Mouse (Mus musculus) spleen, adult 18-20 months (tissue): ENCODE data around the gene Blcap.

ENCODE experiments used
- DNase-seq, 2 experiments: peaks; one replicate each; pipeline ENCODE4 v3.0.0; 2022; ENCODE audit warnings: mixed read lengths in 2 of 2

Gene Blcap

DNA sequence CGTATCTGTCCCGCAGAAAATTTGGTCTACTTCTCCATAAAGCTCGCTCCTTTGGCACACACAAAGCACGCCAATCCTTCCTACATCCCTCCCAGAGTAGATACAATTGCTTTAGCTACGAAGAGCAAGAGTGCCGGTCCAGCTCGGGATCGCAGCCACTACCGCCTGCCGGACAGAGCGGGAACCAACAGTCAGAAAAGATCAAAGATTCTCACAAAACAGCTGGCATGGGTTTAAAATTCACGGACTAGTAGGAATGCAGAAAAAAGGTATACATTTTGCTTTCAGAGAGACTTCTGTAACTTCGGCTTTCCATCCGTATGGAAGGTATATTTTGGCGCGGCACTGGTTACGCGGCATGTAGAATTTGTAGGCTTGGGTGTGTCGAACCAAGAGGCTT lies 11.6 kb downstream of the Blcap start:
- DNase-seq: no peak

DNA sequence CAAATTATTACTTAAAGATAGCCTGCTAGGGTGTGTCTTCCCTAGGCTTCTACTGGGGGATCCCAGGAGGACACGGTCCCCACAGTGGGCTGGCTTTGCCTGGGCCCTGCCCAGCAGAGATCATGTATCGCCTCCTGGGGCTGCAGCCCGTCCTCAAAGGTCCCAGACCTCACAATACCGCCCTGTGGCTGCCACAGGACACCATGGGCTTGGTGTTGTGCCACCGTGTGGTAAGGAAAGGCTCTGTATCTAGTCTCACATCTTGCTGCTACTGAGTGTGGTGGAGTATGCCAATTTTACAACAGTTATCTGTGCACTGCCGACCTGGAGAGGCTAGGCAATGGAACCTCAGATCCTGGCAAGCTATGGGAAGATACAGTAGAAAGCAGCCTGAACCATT lies 12.6 kb downstream of the Blcap start:
- DNase-seq: no peak

DNA sequence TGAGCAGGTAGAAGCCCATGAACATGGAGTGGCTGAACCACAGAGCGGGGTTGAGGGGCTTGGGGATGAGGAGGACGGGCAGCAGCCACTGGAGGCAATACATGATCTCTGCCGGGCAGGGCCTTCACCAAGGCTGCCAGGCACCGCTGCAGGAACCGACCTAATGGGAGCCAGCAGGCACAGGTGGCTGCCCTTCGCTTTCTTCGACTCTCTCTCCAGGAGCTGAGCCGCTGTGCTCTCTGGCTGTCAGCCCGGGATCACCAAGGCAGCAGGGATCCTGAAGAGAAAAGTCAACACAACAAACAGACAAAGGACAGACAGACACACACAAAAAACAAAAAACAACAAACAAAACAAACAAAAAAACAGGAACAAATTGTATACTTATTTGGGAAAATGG lies 13.0 kb downstream of the Blcap start:
- DNase-seq: no peak

DNA sequence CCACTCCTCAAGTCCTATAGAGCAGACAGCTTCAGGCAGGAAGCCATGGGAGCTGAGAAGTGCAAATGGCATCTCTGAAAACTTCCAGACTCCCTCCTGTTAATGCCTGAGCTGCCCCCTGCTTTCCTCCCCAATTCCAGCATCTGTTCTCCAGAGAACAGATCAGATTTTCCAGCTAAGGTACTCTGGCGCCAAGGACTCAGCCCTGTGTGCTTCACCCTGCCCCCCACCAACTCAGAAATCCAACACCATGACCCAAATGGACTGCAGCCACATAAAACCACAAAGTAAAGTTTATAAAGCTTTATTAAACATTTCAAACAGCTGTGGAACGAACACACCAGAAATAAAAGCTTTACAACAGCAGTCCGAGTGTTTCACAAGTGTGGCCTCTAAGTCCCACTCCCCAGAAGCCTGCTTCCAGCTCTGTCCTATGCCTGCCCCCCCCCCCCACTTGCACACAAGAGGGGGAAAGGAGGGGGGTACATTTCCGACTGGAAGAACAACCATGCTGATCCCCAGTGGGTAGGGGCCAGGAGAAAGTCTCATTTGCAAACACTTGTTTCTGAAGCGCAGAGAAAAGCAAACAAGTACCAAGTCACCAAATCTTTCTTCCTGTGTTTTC lies 14.9 kb downstream of the Blcap start:
- DNase-seq: no peak

DNA sequence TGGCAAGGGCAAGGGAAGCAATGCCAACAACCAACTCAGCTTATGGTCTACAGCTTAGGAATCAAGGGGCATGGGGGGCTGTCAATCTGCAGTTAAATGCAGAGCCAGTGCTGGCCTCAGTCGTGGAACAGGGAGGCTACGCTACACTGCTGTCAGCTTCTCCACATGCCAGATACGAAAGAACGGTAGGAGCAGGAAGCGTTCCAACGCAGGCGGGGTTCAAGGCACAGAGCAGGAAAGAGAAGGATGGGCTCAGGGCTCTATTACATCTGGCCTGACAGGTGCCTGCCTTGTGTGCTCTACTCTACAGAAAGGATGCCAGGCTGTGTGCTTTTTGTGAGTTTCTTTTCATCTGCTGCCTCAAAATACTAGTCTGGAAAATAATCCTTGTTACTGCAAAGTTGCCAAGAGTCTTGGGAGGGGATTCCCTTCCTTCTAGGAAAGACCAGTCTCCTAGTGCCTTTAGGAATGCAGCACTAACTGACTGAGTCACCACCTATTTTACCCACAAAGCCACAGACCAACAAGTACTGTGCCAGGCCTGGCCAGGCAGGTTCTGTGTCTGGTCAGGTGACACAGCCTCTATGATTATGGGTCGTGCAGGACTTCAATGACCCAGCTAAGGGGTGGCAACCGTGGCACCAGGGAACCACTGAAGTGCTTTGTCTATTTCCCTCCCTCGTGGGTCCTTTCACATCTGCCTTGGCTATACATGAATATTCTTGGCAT lies 18.8 kb downstream of the Blcap start:
- DNase-seq: no peak

DNA sequence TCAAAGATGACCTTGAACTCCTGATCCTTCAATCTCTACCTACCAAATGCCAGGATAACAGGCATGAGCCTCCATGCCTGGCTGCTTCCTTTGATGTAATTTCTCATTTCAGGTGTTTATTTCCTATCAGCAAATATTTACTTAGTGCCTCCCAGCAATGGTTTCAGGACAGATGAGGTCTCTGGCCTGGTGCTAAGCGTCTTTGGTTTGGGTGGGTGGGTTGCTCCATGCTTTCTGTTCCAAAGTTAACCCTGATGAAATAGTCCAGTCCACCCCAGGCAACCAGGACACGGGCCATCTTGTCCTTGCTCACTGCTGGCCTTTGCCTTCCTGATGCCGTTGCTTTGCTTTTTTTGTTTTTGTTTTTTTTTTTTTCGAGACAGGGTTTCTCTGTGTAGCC lies 20.8 kb downstream of the Blcap start:
- no peak for DNase-seq

DNA sequence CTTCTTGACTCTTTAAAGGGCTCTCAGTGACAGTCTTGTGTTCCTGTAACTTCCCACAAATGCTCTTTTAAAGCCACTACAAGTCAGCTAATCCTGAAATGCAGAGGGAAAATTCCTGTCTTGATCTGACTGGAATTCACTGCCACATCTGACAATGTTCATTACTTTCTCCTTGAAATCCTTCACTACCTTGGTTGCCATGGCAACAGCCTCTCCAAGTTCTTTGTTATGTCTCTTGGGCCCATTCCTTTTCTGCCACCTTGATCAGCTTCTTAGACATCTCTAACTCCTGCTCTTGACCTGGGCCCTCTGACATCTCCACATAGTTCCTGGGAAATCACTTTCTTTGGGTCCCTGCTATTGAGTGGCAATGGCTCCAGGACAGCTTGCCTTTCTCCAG lies 24.4 kb downstream of the Blcap start:
- no peak for DNase-seq

DNA sequence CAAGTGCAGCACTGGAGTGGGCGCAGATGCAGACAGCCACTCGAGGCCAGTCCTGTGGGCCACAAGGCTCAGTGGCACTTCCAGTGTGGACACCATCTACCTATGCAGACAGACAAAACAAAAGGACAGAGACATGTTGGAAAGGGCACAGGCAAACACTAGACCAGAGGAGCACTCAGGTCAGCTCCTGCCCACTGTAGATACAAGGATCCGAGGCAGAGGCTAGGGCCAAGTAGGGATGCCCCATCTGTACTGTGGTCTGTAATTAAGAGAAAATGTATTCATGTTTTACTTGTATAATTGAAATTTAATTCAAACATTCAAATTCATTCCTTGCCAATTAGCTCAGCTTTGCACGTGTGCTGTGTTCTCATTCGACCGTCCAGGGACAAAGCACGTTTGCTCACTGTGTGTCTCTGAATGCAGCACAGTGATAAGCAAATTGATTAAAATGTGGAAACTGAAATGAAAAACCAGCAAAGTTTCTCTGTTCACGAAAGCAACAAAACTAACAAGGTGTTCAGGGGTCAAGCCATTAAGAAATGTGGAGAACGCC lies 26.7 kb downstream of the Blcap start:
- no peak for DNase-seq

DNA sequence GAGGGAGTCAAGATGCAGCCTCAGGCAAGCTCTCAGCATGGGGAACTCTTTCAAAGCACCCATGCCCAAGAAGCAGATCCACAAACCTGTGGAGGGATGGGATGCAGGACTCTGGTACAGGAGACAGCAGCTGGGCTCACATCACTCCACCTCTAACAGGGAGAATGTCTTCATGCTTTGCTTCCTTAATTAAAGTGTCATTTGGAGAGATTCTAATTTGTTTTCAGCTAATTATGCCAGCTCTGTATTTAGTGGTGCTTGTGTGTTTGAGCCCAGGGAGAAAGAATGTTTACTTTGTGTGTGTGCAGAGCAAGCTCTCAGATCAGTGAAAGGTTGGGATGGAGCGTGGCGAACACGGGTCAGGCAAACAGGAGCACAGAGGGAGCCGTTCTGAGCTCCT lies 28.7 kb downstream of the Blcap start:
- no peak for DNase-seq

DNA sequence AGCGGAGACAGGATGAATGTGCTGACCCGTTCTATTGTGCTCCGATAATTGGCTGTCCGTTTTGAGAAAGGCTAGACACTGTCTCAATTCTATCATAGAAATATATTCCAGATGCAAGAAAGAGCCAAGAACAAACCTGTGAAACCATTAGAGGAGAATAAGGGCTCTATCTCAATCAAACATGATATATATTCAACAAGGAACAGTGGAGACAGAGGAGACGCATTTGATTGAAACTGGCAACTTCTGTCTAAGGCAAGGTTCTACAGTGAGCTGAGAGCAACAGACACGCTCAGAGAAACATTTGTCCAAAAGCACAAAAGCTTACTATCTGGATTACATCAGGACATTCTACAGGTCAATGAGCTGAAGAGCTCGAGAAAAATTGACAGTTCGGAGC lies 29.4 kb downstream of the Blcap start:
- no peak for DNase-seq

DNA sequence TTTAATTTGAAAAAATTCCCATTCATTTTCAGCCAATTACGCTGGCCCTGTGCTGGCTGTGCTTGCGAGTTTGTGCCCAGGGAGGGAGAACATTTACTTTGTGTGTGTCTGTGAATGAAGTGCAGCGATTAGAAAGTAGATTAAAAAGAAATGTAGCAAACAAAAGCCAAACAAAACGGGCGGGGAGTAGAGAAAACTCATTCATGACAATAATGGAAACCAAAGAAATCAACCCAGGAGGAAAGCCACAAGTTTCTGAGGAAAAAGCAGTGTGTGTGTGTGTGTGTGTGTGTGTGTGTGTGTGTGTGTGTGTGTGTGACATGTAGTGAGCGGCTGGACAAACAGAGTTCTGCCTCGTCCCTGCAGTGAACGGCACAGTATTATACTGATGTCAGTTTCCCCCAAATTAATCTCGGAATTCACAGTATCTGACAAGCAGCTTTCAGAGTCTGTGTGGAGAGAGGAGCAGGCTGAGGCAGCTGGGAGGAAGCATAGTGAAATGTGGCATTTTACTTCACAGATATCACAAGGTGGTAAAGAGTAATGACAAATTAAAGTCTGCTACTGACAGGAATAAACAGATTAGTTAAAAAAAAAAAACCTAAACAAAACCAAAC lies 30.0 kb downstream of the Blcap start:
- DNase-seq: no peak

DNA sequence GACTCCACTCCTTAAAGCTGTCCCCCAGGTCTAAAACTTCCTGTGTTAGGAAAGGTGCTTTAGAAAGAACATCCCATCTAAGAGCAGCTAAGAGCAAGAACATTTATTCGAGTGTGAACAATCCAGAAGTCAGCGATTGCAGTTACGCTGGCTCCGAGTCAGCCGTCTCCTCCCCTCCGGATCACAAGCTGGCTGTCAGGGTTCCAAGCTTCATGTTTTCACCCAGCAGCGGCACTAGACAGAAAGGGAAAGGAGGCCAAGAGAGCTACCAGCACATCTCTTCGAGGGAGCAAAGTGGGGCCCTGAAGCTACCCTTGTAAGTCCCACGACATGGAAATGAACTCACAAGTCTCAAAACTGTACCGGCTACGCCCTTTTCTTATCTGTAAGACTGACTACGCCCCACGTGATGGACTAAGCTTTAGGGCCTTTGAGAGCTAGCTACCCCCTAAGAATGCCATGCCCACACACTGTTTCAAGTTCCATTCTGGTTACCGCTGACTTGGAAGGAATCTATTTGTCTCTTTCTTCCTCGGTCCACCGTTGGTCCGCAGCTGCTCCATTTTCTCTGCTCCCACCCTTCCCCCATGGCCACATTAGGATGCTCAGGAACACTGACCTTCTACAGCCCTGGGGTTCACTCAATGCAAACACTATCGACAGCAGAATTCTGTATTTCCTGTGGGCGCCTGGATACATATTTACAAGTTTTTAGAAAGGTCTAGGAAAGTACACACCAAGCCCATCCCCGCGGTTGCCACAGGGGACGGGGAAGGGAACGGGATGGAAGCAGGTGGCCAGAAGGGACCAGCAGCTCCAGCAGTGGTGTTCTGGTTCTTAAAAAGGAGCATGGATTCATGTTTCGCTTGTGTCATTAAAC lies 30.8 kb downstream of the Blcap start:
- no peak for DNase-seq

DNA sequence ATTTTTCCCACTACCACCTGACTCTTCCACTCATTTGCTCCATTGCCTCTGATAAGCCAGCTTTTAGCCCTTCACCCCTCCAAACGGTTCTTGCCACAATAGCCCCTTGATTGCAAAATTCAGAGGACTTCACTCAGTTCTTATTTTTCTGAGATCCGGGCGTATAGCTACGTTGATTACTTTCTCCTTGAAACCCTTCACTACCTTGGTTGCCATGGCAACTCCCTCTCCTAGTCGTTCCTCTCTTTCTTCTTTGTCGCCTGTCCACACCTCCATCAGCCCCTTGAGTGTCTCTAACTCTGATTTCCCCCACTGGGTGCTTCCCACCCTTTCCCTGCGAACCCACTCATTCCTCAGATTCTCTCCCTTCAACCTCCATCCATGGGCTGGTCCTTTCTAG lies 34.0 kb downstream of the Blcap start:
- no peak for DNase-seq

DNA sequence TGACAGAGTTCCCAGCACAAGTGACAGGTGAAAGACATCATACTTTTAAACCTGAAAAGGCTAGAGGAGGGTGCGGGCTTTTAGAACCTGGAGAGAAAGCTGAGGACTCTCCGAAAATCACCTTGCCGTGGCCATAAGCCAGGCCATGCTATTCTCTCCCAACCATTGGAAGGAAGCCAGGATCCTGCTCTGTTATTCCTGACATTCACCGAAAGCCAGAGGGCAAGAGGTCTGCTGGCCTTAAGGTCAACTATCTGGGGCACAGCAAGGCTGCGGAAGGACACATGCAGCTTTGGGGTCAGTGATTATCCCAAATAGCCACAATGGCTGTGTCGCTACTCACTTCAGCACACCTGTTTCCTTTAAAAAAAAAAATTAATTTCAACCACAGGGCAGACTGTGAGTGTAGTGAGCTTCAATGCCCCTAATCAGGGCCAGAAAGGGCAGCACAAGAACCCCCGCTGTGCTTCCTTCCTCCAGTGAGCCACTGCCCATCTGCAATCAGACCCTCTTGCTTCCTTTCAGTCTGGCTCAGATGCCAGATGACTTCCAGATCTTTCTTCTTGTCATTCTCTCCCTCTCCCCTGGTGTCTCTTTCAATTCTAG lies 34.5 kb downstream of the Blcap start:
- no peak for DNase-seq

DNA sequence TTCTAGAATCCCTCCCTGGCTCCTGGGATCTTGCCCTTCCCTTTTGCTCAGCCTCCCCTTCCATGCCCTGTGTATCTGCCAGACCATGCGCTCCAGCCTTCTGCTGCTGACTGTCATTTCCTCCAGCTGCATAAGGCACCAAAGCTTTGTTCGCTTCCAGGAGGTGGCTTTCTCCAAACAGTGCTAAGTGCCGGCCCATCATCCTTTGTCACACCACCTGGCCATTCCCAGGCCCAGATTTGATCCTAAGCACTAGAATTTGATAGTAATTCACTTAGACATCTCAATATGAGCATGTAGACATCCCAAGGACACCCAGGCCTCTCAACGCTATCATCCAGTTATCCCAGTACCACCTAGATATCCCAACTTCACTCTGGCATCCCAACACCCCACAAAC lies 36.9 kb downstream of the Blcap start:
- DNase-seq: no peak

DNA sequence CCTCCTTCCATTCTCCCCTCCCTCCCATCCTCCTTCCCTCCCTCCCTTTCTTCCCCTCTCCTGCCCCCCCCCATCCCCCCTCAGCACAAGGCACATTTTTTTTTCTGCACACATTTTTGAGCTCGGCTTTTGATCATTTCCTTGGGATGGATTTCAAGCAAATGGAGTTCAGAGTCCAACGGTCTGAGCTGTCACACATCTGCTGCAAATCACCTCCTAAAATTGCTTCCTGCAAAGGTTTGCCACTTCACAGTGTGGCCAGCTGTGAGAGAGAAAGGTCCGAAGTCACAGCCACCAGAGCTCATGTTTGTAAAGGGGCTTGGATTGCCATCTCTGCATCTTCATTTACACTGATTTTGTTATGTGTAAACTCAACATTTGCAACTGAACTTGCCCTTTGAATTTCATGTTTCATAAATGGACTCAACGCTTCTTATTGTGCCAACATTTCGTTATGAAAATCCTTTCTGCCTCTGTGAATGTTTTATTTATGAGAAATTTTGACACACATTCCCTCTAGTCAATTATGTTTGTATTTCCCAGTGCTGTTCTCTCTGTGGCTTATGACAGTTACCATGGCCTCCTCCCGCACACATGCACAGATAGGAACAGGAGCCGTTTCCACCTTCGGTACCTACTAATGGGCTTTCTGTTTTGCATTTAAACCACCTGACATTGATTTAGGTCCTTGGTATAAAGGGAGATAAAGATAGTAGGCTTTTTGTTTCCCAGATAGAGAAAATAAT lies 39.2 kb downstream of the Blcap start:
- no peak for DNase-seq

DNA sequence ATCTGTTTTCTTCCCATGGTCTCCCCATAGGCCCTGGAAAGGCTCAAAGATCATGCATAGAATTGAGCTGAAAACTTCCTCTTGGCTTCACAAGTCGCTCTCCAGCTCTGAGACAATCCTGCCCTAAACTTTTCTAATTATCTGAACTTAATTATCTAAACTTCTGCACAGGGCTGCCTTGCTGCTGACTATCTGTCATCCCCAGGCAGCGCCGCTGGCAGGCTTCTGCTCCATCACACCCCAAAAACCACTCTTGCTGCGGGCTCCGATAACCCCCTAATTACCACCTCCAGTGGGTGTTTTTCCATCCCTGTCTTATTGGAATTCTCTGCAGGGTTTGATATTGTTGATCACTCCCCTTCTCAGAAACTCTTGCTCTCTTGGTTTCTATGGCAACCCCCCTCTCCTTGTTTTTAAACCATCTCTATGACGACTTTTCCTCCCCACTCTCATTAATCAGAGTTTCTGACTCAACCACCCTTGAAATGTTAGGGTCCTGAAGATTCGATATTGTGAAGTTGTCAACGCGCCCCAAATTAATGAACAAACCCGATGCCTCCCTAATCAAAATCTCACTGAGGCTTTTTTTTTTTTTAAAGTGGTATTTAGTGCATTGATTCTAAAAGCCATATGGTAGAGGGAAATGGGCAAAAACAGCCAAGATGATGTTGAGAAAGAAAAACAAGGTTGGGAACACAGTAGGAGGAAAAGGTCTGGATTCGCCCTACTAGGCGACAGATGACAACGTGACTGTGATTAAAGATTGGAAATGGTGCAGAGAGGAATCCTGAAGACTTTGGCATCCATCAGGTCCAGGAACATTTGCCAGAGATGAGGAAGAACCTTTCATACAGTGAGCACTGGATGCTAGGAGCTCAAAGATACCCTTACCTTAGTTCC lies 40.8 kb downstream of the Blcap start:
- DNase-seq: no peak

DNA sequence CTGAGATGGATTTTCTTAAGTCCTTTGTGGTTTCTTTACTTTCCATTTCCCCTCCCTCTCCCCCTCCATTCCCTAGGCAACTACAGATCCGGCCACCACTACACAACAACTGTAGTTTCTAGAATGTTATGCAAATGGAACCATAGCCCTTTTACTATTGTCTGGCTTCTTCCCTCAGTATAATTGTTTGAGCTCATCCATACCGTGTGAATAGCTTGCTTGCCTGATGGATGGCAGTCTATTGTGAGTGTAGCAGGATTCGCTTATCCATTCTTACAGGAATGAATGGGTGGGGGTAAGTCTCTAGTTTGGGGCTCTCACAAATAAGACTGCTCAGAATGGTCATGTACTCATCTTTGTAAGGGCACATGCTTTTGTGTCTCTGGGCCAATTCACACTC lies 48.5 kb downstream of the Blcap start:
- no peak for DNase-seq

DNA sequence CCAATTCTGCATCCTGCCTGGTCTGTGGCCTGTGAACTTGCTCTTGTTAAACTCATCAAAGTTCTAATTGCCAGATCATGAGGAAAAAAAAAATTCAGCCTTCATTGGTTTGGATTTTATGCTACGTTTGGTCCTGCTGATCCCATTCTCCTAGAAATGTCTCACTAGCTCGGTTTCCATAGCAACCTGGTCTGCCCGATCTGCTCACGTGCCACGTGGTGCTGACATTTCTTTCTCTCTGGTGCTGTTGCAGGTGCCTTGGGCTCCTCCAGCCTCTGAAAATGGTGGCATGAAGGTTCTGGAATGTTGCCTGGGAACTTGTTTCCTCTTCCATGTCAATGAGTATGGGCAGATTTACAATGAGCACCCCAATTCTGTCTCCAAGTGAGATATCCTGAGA lies 50.6 kb downstream of the Blcap start:
- no peak for DNase-seq

DNA sequence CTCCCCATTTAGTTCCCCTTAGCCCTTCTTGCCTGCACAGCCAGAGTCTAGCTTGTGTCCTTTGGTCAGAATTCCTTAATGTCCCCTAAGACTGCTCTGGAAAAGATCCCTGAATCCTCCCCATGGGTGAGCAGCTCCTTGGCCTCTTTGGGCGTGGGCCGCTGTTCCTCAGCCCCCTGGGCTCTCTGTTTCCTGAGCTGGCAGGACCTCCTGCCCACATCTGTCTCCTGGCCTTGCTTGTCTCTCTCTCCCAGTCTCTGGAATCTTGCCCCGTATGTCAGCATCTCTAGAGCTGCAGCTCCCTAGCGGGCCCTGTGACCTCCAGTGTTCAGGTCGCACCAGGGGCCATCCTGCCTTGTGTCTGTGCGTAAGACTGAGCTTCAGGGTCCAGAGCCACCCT lies 51.6 kb downstream of the Blcap start:
- no peak for DNase-seq

DNA sequence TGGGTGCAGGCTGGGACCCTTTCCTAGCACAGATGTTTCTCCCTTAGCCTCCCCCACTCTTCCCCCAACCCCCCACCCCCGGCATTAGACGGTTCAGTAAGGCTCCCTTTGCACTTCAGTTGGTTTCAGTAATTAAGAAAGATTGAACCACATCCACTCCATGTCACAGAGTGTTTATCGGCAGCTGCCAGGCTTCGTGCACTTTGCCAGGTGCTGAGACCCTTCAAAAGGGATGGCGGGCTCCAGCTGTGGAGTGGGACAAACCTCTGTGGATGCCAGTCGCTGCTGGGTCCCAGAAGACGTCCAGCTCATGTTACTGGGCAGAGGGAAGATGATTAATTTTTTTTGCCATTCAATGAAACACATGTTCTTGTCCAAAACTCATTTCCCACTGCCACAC lies 52.6 kb downstream of the Blcap start:
- DNase-seq: no peak
